Mouse (Mus musculus): ENCODE data around the gene Mpc2.

Mpc2 gene

DNA sequence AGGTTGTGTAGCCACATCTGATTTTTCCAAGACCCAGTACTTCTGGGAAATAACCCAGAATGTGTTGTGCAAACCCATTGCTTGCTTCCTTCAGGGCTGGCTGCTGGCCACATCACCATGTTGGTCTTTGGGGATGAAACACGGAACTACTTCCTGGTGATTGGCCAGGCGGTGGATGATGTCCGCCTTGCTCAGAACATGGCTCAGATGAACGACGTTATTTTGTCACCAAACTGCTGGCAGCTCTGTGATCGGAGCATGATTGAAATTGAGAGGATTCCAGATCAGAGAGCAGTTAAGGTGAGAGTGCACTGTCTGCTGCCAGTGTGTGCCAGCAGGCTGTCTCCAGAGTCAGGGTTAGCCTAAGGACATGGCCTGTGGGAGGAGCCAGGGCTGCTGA, 49.7 kb downstream of the Mpc2 start:
- DNase-seq, result peak; percentile 9

DNA sequence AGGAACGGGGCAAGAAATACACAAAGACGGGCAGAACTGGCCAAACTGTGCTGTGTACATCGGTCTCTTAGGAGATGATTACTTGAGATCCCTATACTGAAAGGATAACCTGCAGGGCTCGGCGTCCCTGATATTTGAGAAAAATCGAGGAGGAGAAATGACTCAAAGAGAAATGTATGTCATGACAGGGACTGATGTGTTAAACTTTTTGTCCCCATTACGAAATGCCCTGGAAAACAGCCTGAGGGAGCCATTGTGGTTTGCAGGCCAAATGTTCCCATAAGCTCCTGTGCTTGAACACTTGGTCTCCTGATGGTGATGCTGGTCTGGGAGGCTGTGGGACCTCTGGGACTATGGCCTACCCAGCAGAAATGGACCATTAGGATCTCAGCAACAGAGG, 60.3 kb downstream of the Mpc2 start:
- DNase-seq, result no peak

Measured in lung, postnatal 36 days (tissue).